Mouse (Mus musculus) liver, embryonic 14.5 days (tissue): ENCODE data around the gene Bcl2a1d.
"Not testable (repeated sequence)": the region's sequence is repeated elsewhere in the genome, so short reads cannot be mapped to it uniquely, and the experiment has no call there.

Experiments used
- CTCF ChIP-seq: IDR thresholded peaks from 2 replicates; pipeline ENCODE4 v1.5.1; 2016; ENCODE audit warnings: antibody characterized with exemption, low read depth, control low read depth
- EP300 ChIP-seq: IDR thresholded peaks from 2 replicates; pipeline ENCODE4 v1.6.1; 2016; ENCODE audit warnings: antibody characterized with exemption, low read depth

- TF ChIP-seq CTCF, EP300: not testable (repeated sequence)
These were observed 620 bp upstream of the Bcl2a1d start for GRCm38 (mm10) chr9:88732334-88732733.
